Mouse (Mus musculus) limb, embryonic 12.5 days (tissue): ENCODE results near the gene Slirp. TPM values are rescaled to one million over a fixed set of nuclear protein-coding genes. Genes with fewer than 3 reads are reported as not detected.

Source experiments
- ATAC-seq: fragments of 200-750 bp; cut with Nextera tagmentation; 2 replicates; pipeline ENCODE4 v1.8.0; 2017; ENCODE audit warnings: low read depth, moderate TSS enrichment; ENCODE audit not compliant: insufficient number of reproducible peaks, insufficient read depth, low FRiP score, low TSS enrichment
- H3K27ac ChIP-seq: fragments of 300-500 bp; sonication (generic); 2 replicates; pipeline ENCODE4 v1.5.1; 2016; ENCODE audit warnings: mild to moderate bottlenecking, moderate library complexity
- H3K27me3 ChIP-seq: fragments of 300-500 bp; sonication (generic); 2 replicates; pipeline ENCODE4 v1.6.1; 2016; ENCODE audit warnings: mild to moderate bottlenecking, moderate library complexity
- H3K36me3 ChIP-seq: fragments of 300-500 bp; sonication (generic); 2 replicates; pipeline ENCODE4 v1.6.1; 2016; ENCODE audit warnings: mild to moderate bottlenecking, moderate library complexity
- H3K4me1 ChIP-seq: fragments of 300-500 bp; sonication (generic); replicated peaks from 2 replicates; pipeline ENCODE4 v1.6.1; 2016
- H3K4me2 ChIP-seq: fragments of 300-500 bp; sonication (generic); 2 replicates; pipeline ENCODE4 v1.6.1; 2016; ENCODE audit warnings: mild to moderate bottlenecking, moderate library complexity
- H3K4me3 ChIP-seq: fragments of 300-500 bp; sonication (generic); replicated peaks from 2 replicates; pipeline ENCODE4 v1.5.1; 2016; ENCODE audit warnings: mild to moderate bottlenecking
- H3K9ac ChIP-seq: fragments of 300-500 bp; sonication (generic); replicated peaks from 2 replicates; pipeline ENCODE4 v1.6.1; 2016; ENCODE audit warnings: mild to moderate bottlenecking, moderate library complexity
- H3K9me3 ChIP-seq: fragments of 300-500 bp; sonication (generic); 2 replicates; pipeline ENCODE4 v1.6.1; 2016; ENCODE audit warnings: mild to moderate bottlenecking, moderate library complexity
- WGBS: fragments of 180-500 bp; shearing (Covaris S2); methylation state at CpG from one replicate; pipeline ENCODE4 v1.1.7; 2016; 5-methylcytosine and 5-hydroxymethylcytosine counted together
- polyA plus RNA-seq: library from polyadenylated mRNA; unstranded; fragments of >200 nt; fragmentation: Nextera tagmentation; extraction: Ambion mirVana; gene quantifications from 2 replicates; pipeline ENCODE4 v1.2.1, GENCODE M21; 2016

Gene Slirp
- 330 and 347 TPM in 2 replicates for polyA plus RNA-seq

DNA sequence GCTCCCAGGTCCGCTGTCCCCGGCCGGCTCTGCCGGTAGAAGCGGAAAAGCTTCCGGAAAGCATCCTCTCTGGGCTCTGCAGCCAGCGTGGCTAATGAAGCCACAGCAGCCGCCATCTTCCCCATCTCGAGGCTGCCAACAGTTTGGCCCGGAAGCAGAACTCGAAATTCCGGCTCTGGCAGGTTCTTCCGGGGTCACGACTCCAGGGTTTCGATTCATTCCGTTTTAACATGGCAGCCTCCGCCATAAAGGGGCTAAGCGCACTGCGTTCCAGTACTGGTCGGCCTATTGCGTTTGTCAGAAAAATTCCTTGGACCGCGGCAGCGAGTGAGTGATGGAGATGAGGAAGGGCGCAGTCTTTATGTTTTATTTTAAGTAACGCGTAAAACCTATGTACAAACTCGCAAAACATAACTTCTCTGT lies at the start of gene Slirp, which contains the start of gene Alkbh1:
Gene Slirp, plus strand, starts transcription at position 197 of the 423 bp plus-strand sequence.
Gene Alkbh1, minus strand, starts transcription at position 318 of the 423 bp plus-strand sequence.
- Histone ChIP-seq H3K4me1 (peaks cover 19% of the 10 kb centered on the region), H3K27ac (peak within 1 kb of the TSS; percentile 89), H3K4me3 (peak within 1 kb of the TSS; percentile 94), H3K9ac (peak within 1 kb of the TSS; percentile 90), H3K36me3 (peaks cover 58% of the 10 kb centered on the region), H3K9me3 (no peaks in the 10 kb centered on the region), H3K4me2 (peak within 1 kb of the TSS; percentile 75), H3K27me3 (no peaks in the 10 kb centered on the region)
- WGBS = under 1% methylated on average over 28 of the region's 28 CpGs
- peak; percentile 92 for ATAC-seq

DNA sequence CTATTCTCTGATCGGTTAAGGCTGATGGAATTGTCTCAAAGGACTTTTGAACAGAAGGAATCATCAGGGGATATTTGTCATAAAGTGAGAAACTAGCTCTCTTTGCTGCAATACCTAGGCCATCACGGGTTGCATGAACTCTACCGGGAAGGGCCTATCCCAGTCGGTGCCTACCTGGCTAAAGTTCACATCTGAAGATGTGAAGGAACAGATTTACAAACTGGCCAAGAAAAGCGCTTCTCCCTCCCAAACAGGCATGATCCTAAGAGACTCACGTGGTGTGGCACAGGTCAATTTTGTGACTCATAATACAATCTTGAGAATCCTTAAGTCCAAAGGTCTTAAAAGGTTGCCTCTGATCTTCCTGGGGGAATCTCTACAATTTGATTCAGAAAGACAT lies 49.4 kb upstream of the Slirp start:
- no peak overlapping the region for H3K27ac ChIP-seq
- no peak overlapping the region for H3K4me3 ChIP-seq
- no peaks in the 10 kb centered on the region for H3K36me3 ChIP-seq
- no peaks in the 10 kb centered on the region for H3K27me3 ChIP-seq
- no peaks in the 10 kb centered on the region for H3K4me1 ChIP-seq
- WGBS = 81% methylated on average over 6 of the region's 6 CpGs
- ATAC-seq = no peak
- H3K9ac ChIP-seq = no peak overlapping the region
- no peaks in the 10 kb centered on the region for H3K9me3 ChIP-seq
- H3K4me2 ChIP-seq = no peak overlapping the region

DNA sequence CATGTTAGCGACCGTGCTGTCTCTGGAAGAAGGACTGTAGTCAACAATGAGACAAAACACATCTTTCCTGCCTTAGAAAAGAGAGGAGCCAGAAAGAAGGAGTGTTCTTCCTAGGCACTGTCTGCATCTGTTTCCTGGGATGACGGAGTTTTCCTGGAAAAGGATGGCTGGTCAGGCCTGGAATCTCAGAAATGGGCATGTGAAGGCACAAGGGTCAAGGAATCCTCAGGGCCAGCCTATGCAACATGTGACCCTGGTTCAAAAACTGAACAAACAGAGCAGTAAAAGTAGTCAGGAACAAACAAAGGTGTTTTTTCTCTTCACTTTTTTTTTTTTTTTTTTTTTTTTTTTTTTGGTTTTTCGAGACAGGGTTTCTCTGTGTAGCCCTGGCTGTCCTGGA lies 46.6 kb upstream of the Slirp start:
- H3K27me3 ChIP-seq = no peaks in the 10 kb centered on the region
- no peaks in the 10 kb centered on the region for H3K36me3 ChIP-seq
- 79% methylated on average over 4 of the region's 4 CpGs for WGBS
- no peaks in the 10 kb centered on the region for H3K4me1 ChIP-seq
- no peak for ATAC-seq
- no peak overlapping the region for H3K4me3 ChIP-seq
- no peak overlapping the region for H3K4me2 ChIP-seq
- no peaks in the 10 kb centered on the region for H3K9me3 ChIP-seq
- H3K9ac ChIP-seq = no peak overlapping the region
- no peak overlapping the region for H3K27ac ChIP-seq

DNA sequence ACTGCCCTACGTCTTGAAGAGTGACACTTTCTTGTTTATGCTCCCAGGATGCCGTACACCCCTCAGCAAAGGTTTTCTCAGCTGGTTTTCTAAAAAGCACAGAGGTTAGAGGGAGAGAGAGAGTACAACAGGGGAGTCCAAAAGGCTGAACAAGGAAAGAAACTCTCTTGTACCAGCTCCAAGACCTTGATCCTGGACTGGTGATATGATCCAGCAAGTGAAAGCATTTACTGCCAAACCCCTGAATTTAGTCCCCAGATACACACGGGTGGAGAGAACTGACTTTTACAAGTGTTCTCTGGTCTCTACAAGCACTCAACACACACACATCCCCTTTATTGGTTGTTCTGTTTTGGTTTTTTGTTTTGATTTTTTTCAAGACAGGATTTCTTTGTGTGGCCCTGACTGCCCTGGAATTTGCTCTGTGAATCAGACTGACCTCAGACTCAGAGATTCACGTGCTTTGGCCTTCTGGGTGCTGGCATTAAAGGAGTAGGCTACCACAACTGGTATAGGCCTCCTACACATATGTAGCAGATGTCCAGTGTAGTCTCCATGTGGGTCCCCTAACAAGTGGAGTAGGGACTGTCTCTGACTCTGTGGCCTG lies 45.8 kb upstream of the Slirp start:
- H3K36me3 ChIP-seq = no peaks in the 10 kb centered on the region
- 74% methylated on average over 4 of the region's 4 CpGs for WGBS
- no peaks in the 10 kb centered on the region for H3K9me3 ChIP-seq
- no peak overlapping the region for H3K9ac ChIP-seq
- H3K27me3 ChIP-seq = no peaks in the 10 kb centered on the region
- H3K4me3 ChIP-seq = no peak overlapping the region
- no peak overlapping the region for H3K27ac ChIP-seq
- no peak overlapping the region for H3K4me2 ChIP-seq
- no peak for ATAC-seq
- H3K4me1 ChIP-seq = no peaks in the 10 kb centered on the region

DNA sequence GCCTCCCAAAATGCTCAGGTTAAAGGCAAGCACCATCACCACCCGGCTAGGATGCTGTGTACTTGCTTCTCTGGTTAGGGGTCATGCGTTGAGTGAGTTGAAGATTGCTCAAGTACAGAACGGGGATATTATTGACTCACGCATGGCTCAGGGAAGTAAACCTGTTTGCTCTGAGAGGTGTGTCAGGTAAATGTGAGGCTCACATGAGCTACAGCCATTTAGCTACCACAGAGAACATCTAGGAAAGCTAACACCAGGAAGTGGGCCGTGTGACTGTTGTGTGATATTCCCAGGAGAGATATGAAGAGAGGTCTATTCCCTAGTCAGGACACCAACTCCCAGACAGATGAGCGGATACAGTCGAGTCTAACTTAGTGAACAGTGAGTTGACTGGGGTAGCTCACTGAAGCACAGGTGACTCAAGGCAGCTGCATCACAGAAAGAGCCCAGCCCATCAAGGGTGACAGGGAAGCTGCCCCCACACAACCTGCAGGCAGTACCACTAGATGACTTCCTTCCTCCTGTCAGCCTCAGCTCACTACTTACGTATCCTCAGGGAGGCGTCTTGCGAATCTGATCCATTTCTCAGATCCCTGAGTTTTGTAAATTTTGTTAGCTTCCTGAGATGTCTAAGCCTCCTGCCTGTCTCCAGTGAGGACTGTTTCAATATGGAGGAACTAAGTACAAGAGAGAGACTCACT lies 44.4 kb upstream of the Slirp start:
- Histone ChIP-seq H3K36me3 (no peaks in the 10 kb centered on the region), H3K9ac (no peak overlapping the region), H3K4me3 (no peak overlapping the region), H3K27ac (no peak overlapping the region), H3K4me1 (no peaks in the 10 kb centered on the region), H3K27me3 (no peaks in the 10 kb centered on the region), H3K4me2 (no peak overlapping the region), H3K9me3 (no peaks in the 10 kb centered on the region)
- no peak for ATAC-seq
- WGBS = 87% methylated on average over 10 of the region's 10 CpGs

DNA sequence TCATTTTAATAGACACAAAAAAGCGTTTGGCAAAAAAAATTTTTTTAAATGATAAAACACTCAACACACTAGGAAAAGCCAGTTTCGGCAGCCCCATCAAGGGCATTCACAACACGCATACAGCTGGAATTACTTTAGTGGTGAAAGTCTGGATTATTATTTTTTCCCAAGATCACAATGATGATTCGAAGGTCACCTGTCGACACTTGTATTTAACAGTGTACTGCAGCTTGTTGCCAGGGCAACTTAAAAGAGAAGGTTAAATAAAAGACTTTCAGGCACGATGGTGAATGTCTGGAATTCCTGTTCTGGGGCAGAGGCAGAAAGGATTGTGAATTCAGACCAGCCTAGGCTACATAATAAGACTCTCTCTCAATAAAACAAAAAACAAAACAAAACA lies 41.8 kb upstream of the Slirp start:
- no peak for ATAC-seq
- no peaks in the 10 kb centered on the region for H3K9me3 ChIP-seq
- no peak overlapping the region for H3K9ac ChIP-seq
- no peak overlapping the region for H3K4me3 ChIP-seq
- H3K36me3 ChIP-seq = no peaks in the 10 kb centered on the region
- H3K27ac ChIP-seq = no peak overlapping the region
- WGBS = 46% methylated on average over 6 of the region's 6 CpGs
- no peaks in the 10 kb centered on the region for H3K27me3 ChIP-seq
- H3K4me1 ChIP-seq = no peaks in the 10 kb centered on the region
- H3K4me2 ChIP-seq = no peak overlapping the region

DNA sequence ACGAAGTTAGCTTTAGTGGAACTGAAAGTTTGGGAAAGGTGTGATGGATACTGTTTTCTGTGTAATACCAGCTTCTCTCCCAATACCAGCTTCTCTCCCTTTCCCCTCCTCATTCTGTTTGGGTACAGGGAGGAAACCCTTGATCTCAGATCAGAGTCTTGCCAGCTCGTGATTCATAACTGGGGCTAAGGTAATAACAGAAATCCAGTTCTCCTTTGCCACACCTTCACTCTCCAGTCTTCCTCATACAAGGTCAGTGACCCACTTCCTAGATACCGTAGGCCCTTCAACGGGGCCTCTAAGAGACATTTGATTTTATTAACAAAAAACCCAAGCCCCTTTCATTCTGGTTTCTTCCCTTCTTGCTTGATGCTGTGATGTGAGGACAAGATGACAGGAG lies 38.5 kb upstream of the Slirp start:
- no peak for ATAC-seq
- Histone ChIP-seq H3K27ac (no peak overlapping the region), H3K4me1 (0 out of 2 replicates have a peak, but pooled peaks cover 2% of the 10 kb centered on the region), H3K9ac (no peak overlapping the region), H3K36me3 (no peaks in the 10 kb centered on the region), H3K4me3 (no peak overlapping the region), H3K4me2 (no peak overlapping the region), H3K9me3 (no peaks in the 10 kb centered on the region), H3K27me3 (no peaks in the 10 kb centered on the region)
- WGBS = 88% methylated on average over 4 of the region's 4 CpGs

DNA sequence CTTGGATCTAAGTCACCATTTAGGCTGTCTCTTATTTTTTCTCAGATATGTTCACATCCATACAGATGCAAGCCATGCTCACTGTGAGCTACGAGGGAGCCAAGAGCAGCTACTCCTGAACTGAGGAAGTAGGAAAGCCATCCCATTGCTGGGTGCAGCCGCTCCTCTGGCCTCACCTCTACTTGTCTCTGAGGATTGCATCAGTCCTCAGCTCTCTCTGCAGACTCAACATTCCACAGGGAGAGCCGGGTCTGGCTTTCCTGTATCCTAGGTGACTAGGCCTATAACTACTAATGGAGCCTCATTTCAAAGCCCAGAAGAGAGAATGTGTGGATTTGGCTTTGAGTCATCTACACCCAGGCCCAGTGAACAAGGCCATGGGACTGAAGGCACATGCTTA lies 38.0 kb upstream of the Slirp start:
- H3K27me3 ChIP-seq = no peaks in the 10 kb centered on the region
- no peak overlapping the region for H3K9ac ChIP-seq
- WGBS = 73% methylated on average over 3 of the region's 3 CpGs
- H3K4me2 ChIP-seq = no peak overlapping the region
- no peak for ATAC-seq
- H3K27ac ChIP-seq = no peak overlapping the region
- no peaks in the 10 kb centered on the region for H3K36me3 ChIP-seq
- H3K4me1 ChIP-seq = 0 out of 2 replicates have a peak, but pooled peaks cover 2% of the 10 kb centered on the region
- no peaks in the 10 kb centered on the region for H3K9me3 ChIP-seq
- no peak overlapping the region for H3K4me3 ChIP-seq

DNA sequence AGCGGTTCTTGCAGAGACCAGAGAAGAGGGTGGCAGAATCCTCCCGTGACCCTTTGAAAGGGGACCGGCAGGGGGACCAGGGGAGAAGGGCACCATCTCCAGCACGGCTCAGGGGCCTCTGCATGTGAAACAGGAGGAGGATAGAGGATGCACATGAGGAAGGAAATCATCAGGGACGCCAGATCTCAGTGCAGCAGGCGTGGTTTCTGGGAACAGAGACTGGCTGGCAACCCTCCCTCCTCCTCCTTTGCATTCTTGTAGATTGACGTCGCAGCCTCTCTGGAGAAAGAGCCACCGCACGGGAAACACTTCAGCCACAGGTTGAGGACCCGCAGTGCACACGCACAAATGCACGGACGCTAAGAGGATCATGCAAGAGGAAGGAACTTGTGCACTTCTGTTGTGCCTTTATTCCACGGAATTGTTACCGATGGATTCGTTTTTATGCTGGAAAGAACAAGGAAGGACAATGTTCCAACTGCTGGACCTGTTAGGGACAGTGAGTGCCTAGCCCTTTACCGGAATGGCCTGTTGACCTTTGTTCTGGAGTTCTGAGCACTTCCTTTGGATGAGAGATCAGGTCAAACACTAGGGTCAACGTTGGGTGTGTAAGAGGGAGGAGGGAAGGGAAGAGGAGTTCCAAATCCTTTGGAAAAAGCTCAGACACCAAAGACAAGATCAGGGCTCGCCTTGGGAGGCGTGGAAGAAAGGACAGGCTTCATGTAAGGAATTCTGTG lies 35.7 kb upstream of the Slirp start:
- Histone ChIP-seq H3K4me3 (no peak overlapping the region), H3K4me2 (peak overlapping the region; percentile 7; the same call in 1 of the 2 replicates), H3K27ac (peak overlapping the region; percentile 17; the same call in 1 of the 2 replicates), H3K27me3 (no peaks in the 10 kb centered on the region), H3K36me3 (no peaks in the 10 kb centered on the region), H3K9ac (no peak overlapping the region), H3K9me3 (no peaks in the 10 kb centered on the region), H3K4me1 (0 out of 2 replicates have a peak, but pooled peaks cover 8% of the 10 kb centered on the region)
- ATAC-seq = no peak
- WGBS = 51% methylated on average over 21 of the region's 21 CpGs

DNA sequence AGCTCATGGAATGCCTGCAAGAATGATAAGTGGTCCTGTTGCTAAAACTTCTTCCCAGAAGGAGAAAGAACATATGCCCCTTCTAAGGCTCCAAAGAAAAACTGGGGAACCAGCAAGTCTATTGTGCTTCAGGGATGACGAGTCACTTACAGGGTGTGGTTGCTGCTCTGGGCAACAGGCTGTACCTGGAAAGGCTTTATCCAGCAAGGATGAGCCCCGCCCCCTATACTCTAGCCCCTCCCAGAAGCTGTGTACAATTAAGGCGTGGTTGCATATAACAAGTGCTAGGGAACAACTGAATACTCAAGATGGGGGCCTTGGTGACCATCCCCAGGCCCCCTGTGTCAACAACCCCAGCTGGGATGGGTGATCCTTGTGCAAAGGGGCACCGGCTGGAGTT lies 34.6 kb upstream of the Slirp start:
- Histone ChIP-seq H3K9ac (no peak overlapping the region), H3K9me3 (no peaks in the 10 kb centered on the region), H3K4me1 (0 out of 2 replicates have a peak, but pooled peaks cover 8% of the 10 kb centered on the region), H3K27me3 (no peaks in the 10 kb centered on the region), H3K4me3 (no peak overlapping the region), H3K4me2 (no peak overlapping the region), H3K27ac (no peak overlapping the region), H3K36me3 (no peaks in the 10 kb centered on the region)
- no peak for ATAC-seq
- WGBS = 79% methylated on average over 4 of the region's 4 CpGs

DNA sequence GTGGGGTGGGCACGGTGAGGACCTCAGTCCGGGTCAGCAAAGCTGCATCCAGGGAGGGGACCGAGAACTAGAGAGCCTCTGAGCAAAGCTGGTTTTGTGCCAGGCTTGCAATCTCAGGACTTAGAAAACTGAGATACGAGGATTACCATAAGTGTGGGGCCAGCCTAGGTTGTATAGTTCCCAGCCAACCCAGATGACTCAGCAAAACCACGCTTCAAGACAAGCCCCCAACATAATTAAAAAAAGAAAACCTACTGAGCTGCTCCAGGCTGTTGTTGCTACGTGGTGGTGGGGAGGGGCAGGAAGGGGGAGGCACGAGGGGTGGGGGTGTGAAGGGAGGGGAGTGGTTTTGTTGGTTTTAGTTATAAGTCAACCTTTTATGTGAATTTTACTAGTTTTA lies 32.7 kb upstream of the Slirp start:
- Histone ChIP-seq H3K4me1 (0 out of 2 replicates have a peak, but pooled peaks cover 8% of the 10 kb centered on the region), H3K9ac (no peak overlapping the region), H3K36me3 (no peaks in the 10 kb centered on the region), H3K27ac (no peak overlapping the region), H3K9me3 (no peaks in the 10 kb centered on the region), H3K4me2 (no peak overlapping the region), H3K27me3 (no peaks in the 10 kb centered on the region), H3K4me3 (no peak overlapping the region)
- WGBS = 48% methylated on average over 7 of the region's 7 CpGs
- peak; percentile 27; the same call in 1 of the 2 replicates for ATAC-seq
